Mouse (Mus musculus): ENCODE data around the gene Pdcd6. TPM values are rescaled to one million over a fixed set of nuclear protein-coding genes. Genes with fewer than 3 reads are reported as not detected.

Gene Pdcd6
- polyA plus RNA-seq, 1 experiment from 2014 or later, result 90.0 TPM

- WGBS (ENCODE audit: insufficient replicate concordance), result 87% methylated on average over 3 of the region's 3 CpGs
- Histone ChIP-seq H3K4me1 (peaks cover 30% of the 10 kb centered on the region), H3K27me3 (replicated peaks) (no peaks in the 10 kb centered on the region), H3K36me3 (peaks cover 44% of the 10 kb centered on the region), H3K4me3 (no peak overlapping the region), H3K4me2 (no peak overlapping the region), H3K9ac (no peak overlapping the region), H3K9me3 (replicated peaks) (no peaks in the 10 kb centered on the region), H3K27ac (no peak overlapping the region)
- ATAC-seq, result no peak
Observed at GRCm38 (mm10) chr13:74314616-74315015, 2.8 kb downstream of the Pdcd6 start.

- H3K4me3 ChIP-seq, result no peak overlapping the region
- no peak for ATAC-seq
- H3K4me2 ChIP-seq, result no peak overlapping the region
- no peaks in the 10 kb centered on the region for H3K4me1 ChIP-seq
- WGBS (ENCODE audit: insufficient replicate concordance), result 82% methylated on average over 1 of the region's 1 CpGs
- H3K27me3 ChIP-seq (replicated peaks), result no peaks in the 10 kb centered on the region
- H3K27ac ChIP-seq, result no peak overlapping the region
- H3K9ac ChIP-seq, result no peak overlapping the region
- peaks cover 91% of the 10 kb centered on the region for H3K36me3 ChIP-seq
- no peaks in the 10 kb centered on the region for H3K9me3 ChIP-seq (replicated peaks)
Observed at GRCm38 (mm10) chr13:74305780-74306179, 11.6 kb downstream of the Pdcd6 start.

- WGBS (ENCODE audit: insufficient replicate concordance), result 78% methylated on average over 6 of the region's 6 CpGs
- Histone ChIP-seq H3K9ac (no peak overlapping the region), H3K4me2 (no peak overlapping the region), H3K4me1 (no peaks in the 10 kb centered on the region), H3K27me3 (replicated peaks) (no peaks in the 10 kb centered on the region), H3K36me3 (peaks cover 87% of the 10 kb centered on the region), H3K27ac (no peak overlapping the region), H3K9me3 (replicated peaks) (no peaks in the 10 kb centered on the region), H3K4me3 (no peak overlapping the region)
- ATAC-seq, result no peak
Observed at GRCm38 (mm10) chr13:74305380-74305779, 12.0 kb downstream of the Pdcd6 start.

GRCm38 (mm10) chr13:74302050-74303037 lies 15.0 kb downstream of the Pdcd6 start:
- no peak overlapping the region for H3K4me3 ChIP-seq

GRCm38 (mm10) chr13:74301607-74301984 lies 15.8 kb downstream of the Pdcd6 start:
- H3K4me3 ChIP-seq, result no peak overlapping the region
- 66% methylated on average over 6 of the region's 6 CpGs for WGBS (ENCODE audit: insufficient replicate concordance)
- H3K4me2 ChIP-seq, result no peak overlapping the region
- H3K9me3 ChIP-seq (replicated peaks), result no peaks in the 10 kb centered on the region
- peaks cover 52% of the 10 kb centered on the region for H3K36me3 ChIP-seq
- ATAC-seq, result peak; percentile 28; the same call in 1 of the 2 replicates
- H3K27me3 ChIP-seq (replicated peaks), result no peaks in the 10 kb centered on the region
- no peaks in the 10 kb centered on the region for H3K4me1 ChIP-seq
- H3K27ac ChIP-seq, result no peak overlapping the region
- H3K9ac ChIP-seq, result no peak overlapping the region

More at GRCm38 (mm10) chr13:74302050-74303037, 15.0 kb downstream of the Pdcd6 start:
- no peaks in the 10 kb centered on the region for H3K9me3 ChIP-seq (replicated peaks)
- WGBS (ENCODE audit: insufficient replicate concordance), result 79% methylated on average over 10 of the region's 10 CpGs
- H3K9ac ChIP-seq, result no peak overlapping the region
- no peak for ATAC-seq
- no peaks in the 10 kb centered on the region for H3K27me3 ChIP-seq (replicated peaks)
- H3K4me1 ChIP-seq, result no peaks in the 10 kb centered on the region
- H3K36me3 ChIP-seq, result peaks cover 60% of the 10 kb centered on the region
- H3K4me2 ChIP-seq, result no peak overlapping the region
- no peak overlapping the region for H3K27ac ChIP-seq

- Histone ChIP-seq H3K27me3 (replicated peaks) (0 out of 2 replicates have a peak, but pooled peaks cover 4% of the 10 kb centered on the region), H3K36me3 (peaks cover 47% of the 10 kb centered on the region), H3K4me2 (no peak overlapping the region), H3K27ac (no peak overlapping the region), H3K4me1 (no peaks in the 10 kb centered on the region), H3K9me3 (replicated peaks) (no peaks in the 10 kb centered on the region), H3K4me3 (no peak overlapping the region), H3K9ac (no peak overlapping the region)
- WGBS (ENCODE audit: insufficient replicate concordance), result 32% methylated on average over 4 of the region's 4 CpGs
- peak; percentile 60 for ATAC-seq
Observed at GRCm38 (mm10) chr13:74300925-74301606, 16.3 kb downstream of the Pdcd6 start.

GRCm38 (mm10) chr13:74296376-74296775 lies 21.0 kb downstream of the Pdcd6 start:
- Histone ChIP-seq H3K4me1 (peaks cover 9% of the 10 kb centered on the region), H3K4me2 (no peak overlapping the region), H3K9me3 (replicated peaks) (no peaks in the 10 kb centered on the region), H3K4me3 (no peak overlapping the region), H3K27ac (no peak overlapping the region), H3K36me3 (0 out of 2 replicates have a peak, but pooled peaks cover under 1% of the 10 kb centered on the region), H3K9ac (no peak overlapping the region), H3K27me3 (replicated peaks) (peaks cover 31% of the 10 kb centered on the region)
- no peak for ATAC-seq
- 58% methylated on average over 7 of the region's 7 CpGs for WGBS (ENCODE audit: insufficient replicate concordance)

- no peaks in the 10 kb centered on the region for H3K9me3 ChIP-seq (replicated peaks)
- H3K4me3 ChIP-seq, result peak within 1 kb of the TSS; percentile 22
- ATAC-seq, result peak; percentile 76
- 2% methylated on average over 27 of the region's 27 CpGs for WGBS (ENCODE audit: insufficient replicate concordance)
- H3K27me3 ChIP-seq (replicated peaks), result peaks cover 40% of the 10 kb centered on the region
- peaks cover 9% of the 10 kb centered on the region for H3K4me1 ChIP-seq
- H3K27ac ChIP-seq, result no peak within 1 kb of the TSS
- H3K36me3 ChIP-seq, result no peaks in the 10 kb centered on the region
- H3K9ac ChIP-seq, result no peak within 1 kb of the TSS
- peak within 1 kb of the TSS; percentile 56 for H3K4me2 ChIP-seq
Observed at GRCm38 (mm10) chr13:74292167-74292566, 25.2 kb downstream of the Pdcd6 start, which contains the start of gene Ahrr. Gene Ahrr (minus strand): TSS chr13:74292331.

GRCm38 (mm10) chr13:74289646-74290045 lies 27.7 kb downstream of the Pdcd6 start:
- Histone ChIP-seq H3K9me3 (replicated peaks) (no peaks in the 10 kb centered on the region), H3K27me3 (replicated peaks) (peaks cover 31% of the 10 kb centered on the region), H3K36me3 (no peaks in the 10 kb centered on the region), H3K4me2 (no peak overlapping the region), H3K4me3 (no peak overlapping the region), H3K4me1 (peaks cover 9% of the 10 kb centered on the region), H3K9ac (no peak overlapping the region), H3K27ac (no peak overlapping the region)
- 65% methylated on average over 5 of the region's 5 CpGs for WGBS (ENCODE audit: insufficient replicate concordance)
- ATAC-seq, result no peak

- Histone ChIP-seq H3K27ac (no peak overlapping the region), H3K9ac (no peak overlapping the region), H3K9me3 (replicated peaks) (no peaks in the 10 kb centered on the region), H3K4me2 (no peak overlapping the region), H3K4me3 (no peak overlapping the region), H3K4me1 (no peaks in the 10 kb centered on the region), H3K36me3 (no peaks in the 10 kb centered on the region), H3K27me3 (replicated peaks) (no peaks in the 10 kb centered on the region)
- no peak for ATAC-seq
- WGBS (ENCODE audit: insufficient replicate concordance), result 72% methylated on average over 1 of the region's 2 CpGs
Observed at GRCm38 (mm10) chr13:74282299-74282698, 35.1 kb downstream of the Pdcd6 start.

- Histone ChIP-seq H3K4me3 (no peak overlapping the region), H3K4me2 (peak overlapping the region; percentile 25), H3K9ac (no peak overlapping the region), H3K4me1 (peaks cover 23% of the 10 kb centered on the region), H3K9me3 (replicated peaks) (no peaks in the 10 kb centered on the region), H3K27ac (peak overlapping the region; percentile 68), H3K27me3 (replicated peaks) (peaks cover 3% of the 10 kb centered on the region; the same call in 1 of the 2 replicates), H3K36me3 (no peaks in the 10 kb centered on the region)
- ATAC-seq, result peak; percentile 86
- WGBS (ENCODE audit: insufficient replicate concordance), result 17% methylated on average over 4 of the region's 4 CpGs
Observed at GRCm38 (mm10) chr13:74275726-74276125, 41.7 kb downstream of the Pdcd6 start.
